Mouse (Mus musculus) stomach, embryonic 14.5 days (tissue): Measurements from ENCODE around the gene Gcm2. TPM values are rescaled to one million over a fixed set of nuclear protein-coding genes. Genes with fewer than 3 reads are reported as not detected.

Experiments used
- ATAC-seq: fragments of 200-750 bp; cut with Nextera tagmentation; 2 replicates; pipeline ENCODE4 v1.8.0; 2017; ENCODE audit warnings: low read depth, moderate TSS enrichment; ENCODE audit not compliant: insufficient number of reproducible peaks, insufficient read depth, low FRiP score
- H3K27ac ChIP-seq: fragments of 300-500 bp; sonication (generic); 2 replicates; pipeline ENCODE4 v1.5.1; 2014; ENCODE audit warnings: mild to moderate bottlenecking, low read length, moderate library complexity, mixed read lengths
- H3K27me3 ChIP-seq: fragments of 300-500 bp; sonication (generic); 2 replicates; pipeline ENCODE4 v1.6.1; 2014; ENCODE audit warnings: low read length, control low read depth, mixed read lengths; ENCODE audit not compliant: control insufficient read depth, insufficient read depth
- H3K36me3 ChIP-seq: fragments of 300-500 bp; sonication (generic); 2 replicates; pipeline ENCODE4 v1.6.1; 2014; ENCODE audit warnings: mild to moderate bottlenecking, control low read depth, low read length, moderate library complexity, mixed read lengths; ENCODE audit not compliant: control insufficient read depth, insufficient read depth
- H3K4me1 ChIP-seq: fragments of 300-500 bp; sonication (generic); 2 replicates; pipeline ENCODE4 v1.6.1; 2014; ENCODE audit warnings: low read length, control low read depth, mixed read lengths; ENCODE audit not compliant: control insufficient read depth, insufficient read depth
- H3K4me2 ChIP-seq: fragments of 300-500 bp; sonication (generic); replicated peaks from 2 replicates; pipeline ENCODE4 v1.6.1; 2014; ENCODE audit warnings: low read depth, low read length, control low read depth
- H3K4me3 ChIP-seq: fragments of 300-500 bp; sonication (generic); 2 replicates; pipeline ENCODE4 v1.5.1; 2014; ENCODE audit warnings: low read depth, low read length, control low read depth
- H3K9ac ChIP-seq: fragments of 300-500 bp; sonication (generic); replicated peaks from 2 replicates; pipeline ENCODE4 v1.6.1; 2014; ENCODE audit warnings: low read depth, mild to moderate bottlenecking, control low read depth, low read length, moderate library complexity, mixed read lengths
- H3K9me3 ChIP-seq: fragments of 300-500 bp; sonication (generic); 2 replicates; pipeline ENCODE4 v1.6.1; 2016; ENCODE audit warnings: low read depth, low read length, control low read depth; ENCODE audit not compliant: control insufficient read depth
- WGBS: fragments of 180-500 bp; shearing (Covaris S2); extraction: QIAGEN DNeasy Blood & Tissue Kit; methylation state at CpG from one replicate; pipeline ENCODE4 v1.1.7; 2014; 5-methylcytosine and 5-hydroxymethylcytosine counted together
- polyA plus RNA-seq: library from polyadenylated mRNA; unstranded; fragments of >200 nt; fragmentation: Nextera tagmentation; extraction: Ambion mirVana; gene quantifications from 2 replicates; pipeline ENCODE4 v1.2.1, GENCODE M21; 2014

The Gcm2 gene
- polyA plus RNA-seq, 1 experiment from 2014 or later: not detected

DNA sequence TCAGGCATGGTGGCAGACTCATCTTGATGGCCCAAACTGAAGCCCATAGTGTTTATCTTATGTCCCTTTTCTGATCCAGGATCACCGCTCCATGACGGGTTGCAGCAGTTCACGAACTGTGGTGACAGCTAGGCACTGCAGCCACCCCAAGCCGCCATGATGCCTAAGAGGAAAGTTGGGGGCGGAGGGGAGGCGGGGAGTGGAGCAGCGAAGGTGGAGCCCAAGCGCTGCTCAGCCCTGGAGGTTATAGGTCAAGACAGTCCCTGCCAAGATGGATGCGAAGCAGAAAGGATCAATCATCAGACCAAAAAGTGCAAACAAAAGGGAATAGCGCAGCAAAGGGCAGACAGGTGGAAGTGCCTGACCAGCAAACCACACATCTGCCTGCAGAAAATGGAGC lies 19.6 kb downstream of the Gcm2 start:
- no peak overlapping the region for H3K27ac ChIP-seq
- H3K36me3 ChIP-seq: no peaks in the 10 kb centered on the region
- no peaks in the 10 kb centered on the region for H3K4me1 ChIP-seq
- 6% methylated on average over 10 of the region's 10 CpGs for WGBS
- H3K4me3 ChIP-seq: no peak overlapping the region
- no peak for ATAC-seq
- H3K4me2 ChIP-seq: 0 out of 2 replicates have a peak overlapping the region, but pooled peaks have one; percentile 14
- H3K27me3 ChIP-seq: no peaks in the 10 kb centered on the region
- H3K9me3 ChIP-seq: no peaks in the 10 kb centered on the region
- no peak overlapping the region for H3K9ac ChIP-seq

GRCm38 (mm10) chr13:41088746-41089145 lies 22.1 kb downstream of the Gcm2 start:
- H3K4me1 ChIP-seq: no peaks in the 10 kb centered on the region
- no peaks in the 10 kb centered on the region for H3K36me3 ChIP-seq
- H3K4me2 ChIP-seq: no peak overlapping the region
- H3K4me3 ChIP-seq: no peak overlapping the region
- H3K9ac ChIP-seq: no peak overlapping the region
- ATAC-seq: no peak
- no peaks in the 10 kb centered on the region for H3K27me3 ChIP-seq
- H3K27ac ChIP-seq: no peak overlapping the region
- H3K9me3 ChIP-seq: no peaks in the 10 kb centered on the region

- ATAC-seq: no peak
- WGBS: 17% methylated on average over 2 of the region's 2 CpGs
- Histone ChIP-seq H3K9ac (no peak overlapping the region), H3K27me3 (no peaks in the 10 kb centered on the region), H3K4me2 (no peak overlapping the region), H3K36me3 (no peaks in the 10 kb centered on the region), H3K4me1 (no peaks in the 10 kb centered on the region), H3K9me3 (no peaks in the 10 kb centered on the region), H3K4me3 (no peak overlapping the region), H3K27ac (no peak overlapping the region)
Observed at GRCm38 (mm10) chr13:41085140-41085539, 25.7 kb downstream of the Gcm2 start.

GRCm38 (mm10) chr13:41084521-41084920 lies 26.3 kb downstream of the Gcm2 start:
- WGBS: 80% methylated on average over 3 of the region's 3 CpGs

GRCm38 (mm10) chr13:41080700-41081099 lies 30.1 kb downstream of the Gcm2 start:
- H3K36me3 ChIP-seq: no peaks in the 10 kb centered on the region
- no peak overlapping the region for H3K27ac ChIP-seq
- no peak for ATAC-seq
- H3K27me3 ChIP-seq: no peaks in the 10 kb centered on the region
- no peak overlapping the region for H3K4me3 ChIP-seq
- 88% methylated on average over 6 of the region's 6 CpGs for WGBS
- 0 out of 2 replicates have a peak, but pooled peaks cover 5% of the 10 kb centered on the region for H3K4me1 ChIP-seq
- no peaks in the 10 kb centered on the region for H3K9me3 ChIP-seq
- no peak overlapping the region for H3K9ac ChIP-seq
- no peak overlapping the region for H3K4me2 ChIP-seq

More at GRCm38 (mm10) chr13:41084521-41084920, 26.3 kb downstream of the Gcm2 start:
- Histone ChIP-seq H3K4me3 (no peak overlapping the region), H3K27me3 (no peaks in the 10 kb centered on the region), H3K4me2 (no peak overlapping the region), H3K9me3 (no peaks in the 10 kb centered on the region), H3K36me3 (no peaks in the 10 kb centered on the region), H3K27ac (no peak overlapping the region), H3K4me1 (no peaks in the 10 kb centered on the region), H3K9ac (no peak overlapping the region)
- ATAC-seq: no peak

DNA sequence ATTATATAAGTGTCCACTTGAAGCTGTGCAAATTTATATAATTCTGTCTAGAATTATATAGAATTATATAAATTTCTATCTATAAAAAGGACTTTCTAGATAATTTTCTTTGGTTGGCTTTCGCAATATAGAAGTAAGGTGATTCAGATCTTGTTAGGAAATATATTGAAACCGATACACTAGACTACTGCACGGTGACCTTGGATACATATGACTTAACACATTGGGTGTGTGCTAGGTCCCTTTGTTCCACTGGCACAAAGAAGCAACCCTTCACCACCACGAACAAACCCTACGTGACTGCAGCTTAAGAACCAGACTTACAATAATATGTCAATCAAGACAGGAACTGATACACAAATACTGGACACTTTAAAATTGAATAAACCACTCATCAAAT lies 31.0 kb downstream of the Gcm2 start:
- H3K4me2 ChIP-seq: peak overlapping the region; percentile 87
- 0 out of 2 replicates have a peak, but pooled peaks cover 5% of the 10 kb centered on the region for H3K4me1 ChIP-seq
- H3K27ac ChIP-seq: no peak overlapping the region
- H3K4me3 ChIP-seq: peak overlapping the region; percentile 43; the same call in 1 of the 2 replicates
- no peak overlapping the region for H3K9ac ChIP-seq
- no peaks in the 10 kb centered on the region for H3K9me3 ChIP-seq
- 53% methylated on average over 5 of the region's 5 CpGs for WGBS
- no peak for ATAC-seq
- no peaks in the 10 kb centered on the region for H3K36me3 ChIP-seq
- H3K27me3 ChIP-seq: no peaks in the 10 kb centered on the region

DNA sequence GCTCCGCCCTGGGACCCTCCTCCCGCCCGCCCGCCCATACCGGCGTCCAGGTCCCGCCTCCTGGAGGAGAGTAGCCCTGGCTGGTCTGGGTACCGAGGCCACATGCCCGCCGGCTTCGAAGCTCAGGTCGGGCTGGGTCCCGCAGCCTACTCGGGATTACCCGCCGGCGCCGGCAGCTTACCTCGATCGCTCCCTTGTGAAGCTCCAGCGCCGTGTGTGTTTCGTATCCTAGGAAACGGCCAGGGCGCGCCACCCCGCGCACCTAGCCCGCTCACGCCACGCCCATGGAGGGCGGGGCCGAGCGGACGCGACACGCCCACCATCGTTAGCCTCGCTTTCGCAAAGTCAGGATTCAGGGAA lies 31.4 kb downstream of the Gcm2 start, which contains the start of gene Mak:
Gene Mak (minus strand): TSS at position 286 of the 360 bp plus-strand sequence.
- Histone ChIP-seq H3K4me1 (0 out of 2 replicates have a peak, but pooled peaks cover 5% of the 10 kb centered on the region), H3K4me3 (peak within 1 kb of the TSS; percentile 43), H3K9me3 (no peaks in the 10 kb centered on the region), H3K9ac (no peak within 1 kb of the TSS), H3K27me3 (no peaks in the 10 kb centered on the region), H3K4me2 (peak within 1 kb of the TSS; percentile 87), H3K36me3 (no peaks in the 10 kb centered on the region), H3K27ac (no peak within 1 kb of the TSS)
- under 1% methylated on average over 39 of the region's 40 CpGs for WGBS
- peak; percentile 90 for ATAC-seq

GRCm38 (mm10) chr13:41078690-41079420 lies 32.0 kb downstream of the Gcm2 start:
- Histone ChIP-seq H3K36me3 (no peaks in the 10 kb centered on the region), H3K4me3 (peak overlapping the region; percentile 43), H3K9me3 (no peaks in the 10 kb centered on the region), H3K4me2 (peak overlapping the region; percentile 87), H3K4me1 (0 out of 2 replicates have a peak, but pooled peaks cover 5% of the 10 kb centered on the region), H3K27ac (no peak overlapping the region), H3K27me3 (no peaks in the 10 kb centered on the region), H3K9ac (no peak overlapping the region)
- peak; percentile 24; the same call in 1 of the 2 replicates for ATAC-seq
- WGBS: 6% methylated on average over 24 of the region's 24 CpGs
